Mouse (Mus musculus) brain, embryonic 14.5 days (tissue): ENCODE results near the gene Lhfpl2.

Experiments used
- CTCF ChIP-seq: fragments of 200-500 bp; IDR thresholded peaks from 2 replicates; pipeline ENCODE4 v1.5.1; 2012; ENCODE audit warnings: inconsistent platforms, mild to moderate bottlenecking, moderate library complexity, borderline replicate concordance; ENCODE audit not compliant: insufficient read depth, insufficient read length; ENCODE audit errors: extremely low read depth
- POLR2A ChIP-seq: fragments of 200-500 bp; IDR thresholded peaks from 2 replicates; pipeline ENCODE4 v1.6.1; 2012; ENCODE audit warnings: mild to moderate bottlenecking, inconsistent platforms, borderline replicate concordance; ENCODE audit not compliant: poor library complexity, insufficient read depth, insufficient read length, severe bottlenecking; ENCODE audit errors: extremely low read depth

DNA sequence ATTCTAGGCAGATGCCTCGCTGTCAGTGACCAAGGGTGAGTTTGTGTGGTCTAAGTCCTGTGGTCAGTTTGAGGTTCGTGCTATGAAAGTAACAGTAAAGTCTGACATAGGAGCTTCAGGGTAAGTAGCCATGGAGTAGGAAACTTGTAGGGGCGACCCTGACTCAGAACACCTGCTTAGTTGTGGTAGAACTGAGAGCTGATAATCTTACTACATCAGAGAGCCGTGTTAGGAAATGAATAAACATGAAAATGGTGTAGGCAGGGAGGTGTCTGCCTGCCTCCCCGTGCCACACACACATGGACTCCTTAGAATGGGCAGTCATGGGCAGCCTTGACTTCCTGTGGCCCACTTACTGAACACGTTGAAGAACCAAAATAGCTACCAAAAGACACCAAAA is 96.1 kb downstream of the Lhfpl2 start:
- no peak for TF ChIP-seq POLR2A
- no peak for TF ChIP-seq CTCF
